Mouse (Mus musculus): Measurements from ENCODE around the gene Ccnd3. TPM values are rescaled to one million over a fixed set of nuclear protein-coding genes. Genes with fewer than 3 reads are reported as not detected.

Ccnd3 gene
- total and polyA plus RNA-seq, 2 experiments from 2014 or later = 41.1 to 52.6 TPM

- no peaks in the 10 kb centered on the region for H3K27me3 ChIP-seq (ENCODE audit: insufficient read depth, low read length)
- 81% methylated on average over 6 of the region's 6 CpGs for WGBS
- no peak overlapping the region for H3K4me2 ChIP-seq (ENCODE audit: low read depth, low read length, poor library complexity, severe bottlenecking)
- no peaks in the 10 kb centered on the region for H3K4me1 ChIP-seq (ENCODE audit: insufficient read depth, low read length)
- ATAC-seq (ENCODE audit: low FRiP score) (no peak), DNase-seq (ENCODE audit: low spot score) (no peak)
- no peaks in the 10 kb centered on the region for H3K36me3 ChIP-seq (ENCODE audit: insufficient read depth, low read length)
- no peak overlapping the region for H3K9ac ChIP-seq (replicated peaks; ENCODE audit: low read length, poor library complexity, severe bottlenecking)
- H3K9me3 ChIP-seq (ENCODE audit: low read length) = no peaks in the 10 kb centered on the region
- no peak overlapping the region for H3K27ac ChIP-seq (ENCODE audit: low read depth, low read length)
- no peak for TF ChIP-seq CTCF (IDR thresholded peaks at IDR 0.05)
- H3K4me3 ChIP-seq (ENCODE audit: low read depth, low read length) = no peak overlapping the region
Observed at GRCm38 (mm10) chr17:47562875-47563274, 58.0 kb downstream of the Ccnd3 start.

GRCm38 (mm10) chr17:47564612-47565011 is 59.8 kb downstream of the Ccnd3 start:
- Histone ChIP-seq H3K4me3 (ENCODE audit: low read depth, low read length) (no peak overlapping the region), H3K4me1 (ENCODE audit: insufficient read depth, low read length) (no peaks in the 10 kb centered on the region), H3K9ac (replicated peaks; ENCODE audit: low read length, poor library complexity, severe bottlenecking) (no peak overlapping the region), H3K27me3 (ENCODE audit: insufficient read depth, low read length) (no peaks in the 10 kb centered on the region), H3K27ac (ENCODE audit: low read depth, low read length) (no peak overlapping the region), H3K4me2 (ENCODE audit: low read depth, low read length, poor library complexity, severe bottlenecking) (no peak overlapping the region), H3K36me3 (ENCODE audit: insufficient read depth, low read length) (no peaks in the 10 kb centered on the region), H3K9me3 (ENCODE audit: low read length) (no peaks in the 10 kb centered on the region)
- 91% methylated on average over 5 of the region's 5 CpGs for WGBS
- DNase-seq (ENCODE audit: low spot score) (no peak), ATAC-seq (ENCODE audit: low FRiP score) (no peak)
- no peak for TF ChIP-seq CTCF (IDR thresholded peaks at IDR 0.05)

GRCm38 (mm10) chr17:47566133-47566532 is 61.3 kb downstream of the Ccnd3 start:
- Histone ChIP-seq H3K4me1 (ENCODE audit: insufficient read depth, low read length) (no peaks in the 10 kb centered on the region), H3K9me3 (ENCODE audit: low read length) (no peaks in the 10 kb centered on the region), H3K27ac (ENCODE audit: low read depth, low read length) (no peak overlapping the region), H3K27me3 (ENCODE audit: insufficient read depth, low read length) (no peaks in the 10 kb centered on the region), H3K4me3 (ENCODE audit: low read depth, low read length) (no peak overlapping the region), H3K36me3 (ENCODE audit: insufficient read depth, low read length) (no peaks in the 10 kb centered on the region), H3K9ac (replicated peaks; ENCODE audit: low read length, poor library complexity, severe bottlenecking) (no peak overlapping the region), H3K4me2 (ENCODE audit: low read depth, low read length, poor library complexity, severe bottlenecking) (no peak overlapping the region)
- WGBS = 14% methylated on average over 2 of the region's 2 CpGs
- no peak for TF ChIP-seq CTCF (IDR thresholded peaks at IDR 0.05)
- ATAC-seq (ENCODE audit: low FRiP score) = no peak
- DNase-seq (ENCODE audit: low spot score) = no peak

GRCm38 (mm10) chr17:47567271-47567670 is 62.4 kb downstream of the Ccnd3 start:
- ATAC-seq (ENCODE audit: low FRiP score) (no peak), DNase-seq (ENCODE audit: low spot score) (no peak)
- Histone ChIP-seq H3K27ac (ENCODE audit: low read depth, low read length) (no peak overlapping the region), H3K4me1 (ENCODE audit: insufficient read depth, low read length) (no peaks in the 10 kb centered on the region), H3K36me3 (ENCODE audit: insufficient read depth, low read length) (no peaks in the 10 kb centered on the region), H3K4me3 (ENCODE audit: low read depth, low read length) (no peak overlapping the region), H3K9me3 (ENCODE audit: low read length) (no peaks in the 10 kb centered on the region), H3K9ac (replicated peaks; ENCODE audit: low read length, poor library complexity, severe bottlenecking) (no peak overlapping the region), H3K27me3 (ENCODE audit: insufficient read depth, low read length) (no peaks in the 10 kb centered on the region), H3K4me2 (ENCODE audit: low read depth, low read length, poor library complexity, severe bottlenecking) (no peak overlapping the region)
- WGBS = 79% methylated on average over 3 of the region's 3 CpGs
- no peak for TF ChIP-seq CTCF (IDR thresholded peaks at IDR 0.05)

GRCm38 (mm10) chr17:47568389-47568788 is 63.5 kb downstream of the Ccnd3 start:
- no peak overlapping the region for H3K4me3 ChIP-seq (ENCODE audit: low read depth, low read length)
- H3K4me2 ChIP-seq (ENCODE audit: low read depth, low read length, poor library complexity, severe bottlenecking) = no peak overlapping the region
- ATAC-seq (ENCODE audit: low FRiP score) = no peak
- no peak for DNase-seq (ENCODE audit: low spot score)
- H3K9ac ChIP-seq (replicated peaks; ENCODE audit: low read length, poor library complexity, severe bottlenecking) = no peak overlapping the region
- H3K4me1 ChIP-seq (ENCODE audit: insufficient read depth, low read length) = no peaks in the 10 kb centered on the region
- no peak overlapping the region for H3K27ac ChIP-seq (ENCODE audit: low read depth, low read length)
- H3K9me3 ChIP-seq (ENCODE audit: low read length) = no peaks in the 10 kb centered on the region
- TF ChIP-seq CTCF (IDR thresholded peaks at IDR 0.05) = no peak
- no peaks in the 10 kb centered on the region for H3K27me3 ChIP-seq (ENCODE audit: insufficient read depth, low read length)
- no peaks in the 10 kb centered on the region for H3K36me3 ChIP-seq (ENCODE audit: insufficient read depth, low read length)
- WGBS = 97% methylated on average over 3 of the region's 3 CpGs

GRCm38 (mm10) chr17:47568951-47569527 is 64.2 kb downstream of the Ccnd3 start:
- no peak for ATAC-seq (ENCODE audit: low FRiP score)
- no peak overlapping the region for H3K9ac ChIP-seq (replicated peaks; ENCODE audit: low read length, poor library complexity, severe bottlenecking)
- H3K4me3 ChIP-seq (ENCODE audit: low read depth, low read length) = no peak overlapping the region
- no peak overlapping the region for H3K27ac ChIP-seq (ENCODE audit: low read depth, low read length)
- H3K4me2 ChIP-seq (ENCODE audit: low read depth, low read length, poor library complexity, severe bottlenecking) = no peak overlapping the region
- no peak for TF ChIP-seq CTCF (IDR thresholded peaks at IDR 0.05)
- H3K27me3 ChIP-seq (ENCODE audit: insufficient read depth, low read length) = no peaks in the 10 kb centered on the region
- H3K4me1 ChIP-seq (ENCODE audit: insufficient read depth, low read length) = no peaks in the 10 kb centered on the region
- DNase-seq (ENCODE audit: low spot score) = no peak
- no peaks in the 10 kb centered on the region for H3K36me3 ChIP-seq (ENCODE audit: insufficient read depth, low read length)
- 42% methylated on average over 10 of the region's 10 CpGs for WGBS
- H3K9me3 ChIP-seq (ENCODE audit: low read length) = no peaks in the 10 kb centered on the region

All from midbrain, postnatal 0 days (tissue).